Mouse (Mus musculus): ENCODE data around the gene Olfr328.
"Not testable (repeated sequence)": the region's sequence is repeated elsewhere in the genome, so short reads cannot be mapped to it uniquely, and the experiment has no call there.

The Olfr328 gene

GRCm38 (mm10) chr11:58555536-58555935 lies at the start of gene Olfr328:
Gene Olfr328, minus strand, starts transcription at chr11:58555636.
- DNase-seq (ENCODE audit: extremely low spot score, low read depth, low spot score) = no peak

- DNase-seq (ENCODE audit: extremely low spot score, low read depth, low spot score) = no peak
Observed at GRCm38 (mm10) chr11:58605228-58605627, 49.8 kb upstream of the Olfr328 start.

- no peak for DNase-seq (ENCODE audit: extremely low spot score, low read depth, low spot score)
Observed at GRCm38 (mm10) chr11:58604688-58605087, 49.3 kb upstream of the Olfr328 start.

GRCm38 (mm10) chr11:58602800-58603560 lies 47.5 kb upstream of the Olfr328 start:
- no peak for DNase-seq (ENCODE audit: extremely low spot score, low read depth, low spot score)

GRCm38 (mm10) chr11:58602062-58602461 lies 46.6 kb upstream of the Olfr328 start:
- no peak for DNase-seq (ENCODE audit: extremely low spot score, low read depth, low spot score)

GRCm38 (mm10) chr11:58597837-58598236 lies 42.4 kb upstream of the Olfr328 start:
- no peak for DNase-seq (ENCODE audit: extremely low spot score, low read depth, low spot score)

- DNase-seq (ENCODE audit: extremely low spot score, low read depth, low spot score) = no peak
Observed at GRCm38 (mm10) chr11:58594814-58595213, 39.4 kb upstream of the Olfr328 start, which contains the start of gene Olfr324. Gene Olfr324, plus strand, starts transcription at chr11:58595114.

- no peak for DNase-seq (ENCODE audit: extremely low spot score, low read depth, low spot score)
Observed at GRCm38 (mm10) chr11:58588620-58589250, 33.3 kb upstream of the Olfr328 start.

GRCm38 (mm10) chr11:58587898-58588348 lies 32.5 kb upstream of the Olfr328 start:
- DNase-seq (ENCODE audit: extremely low spot score, low read depth, low spot score) = peak; percentile 39

- DNase-seq (ENCODE audit: extremely low spot score, low read depth, low spot score) = no peak
Observed at GRCm38 (mm10) chr11:58578636-58579035, 23.2 kb upstream of the Olfr328 start.

- no peak for DNase-seq (ENCODE audit: extremely low spot score, low read depth, low spot score)
Observed at GRCm38 (mm10) chr11:58577430-58577829, 22.0 kb upstream of the Olfr328 start, which contains the start of gene Olfr325. Gene Olfr325, plus strand, starts transcription at chr11:58577730.

- DNase-seq (ENCODE audit: extremely low spot score, low read depth, low spot score) = no peak
Observed at GRCm38 (mm10) chr11:58570405-58570804, 15.0 kb upstream of the Olfr328 start, which contains the start of gene Olfr224. Gene Olfr224, minus strand, starts transcription at chr11:58570553.

- no peak for DNase-seq (ENCODE audit: extremely low spot score, low read depth, low spot score)
Observed at GRCm38 (mm10) chr11:58546322-58546721, 9.1 kb downstream of the Olfr328 start, which contains the start of gene Olfr329-ps. Gene Olfr329-ps, minus strand, starts transcription at chr11:58546422.

GRCm38 (mm10) chr11:58534736-58535135 lies 20.7 kb downstream of the Olfr328 start, which contains the start of gene Olfr330:
Gene Olfr330, minus strand, starts transcription at chr11:58534836.
- DNase-seq (ENCODE audit: extremely low spot score, low read depth, low spot score) = not testable (repeated sequence)

- not testable (repeated sequence) for DNase-seq (ENCODE audit: extremely low spot score, low read depth, low spot score)
Observed at GRCm38 (mm10) chr11:58519756-58520155, 35.7 kb downstream of the Olfr328 start.

- not testable (repeated sequence) for DNase-seq (ENCODE audit: extremely low spot score, low read depth, low spot score)
Observed at GRCm38 (mm10) chr11:58518916-58519315, 36.5 kb downstream of the Olfr328 start.

- DNase-seq (ENCODE audit: extremely low spot score, low read depth, low spot score) = not testable (repeated sequence)
Observed at GRCm38 (mm10) chr11:58509058-58509457, 46.4 kb downstream of the Olfr328 start.

GRCm38 (mm10) chr11:58502472-58502871 lies 53.0 kb downstream of the Olfr328 start, which contains the start of gene Olfr331:
Gene Olfr331, minus strand, starts transcription at chr11:58502572.
- not testable (repeated sequence) for DNase-seq (ENCODE audit: extremely low spot score, low read depth, low spot score)

Measured in hindlimb bud, embryonic 11.5 days (tissue).